Mouse (Mus musculus) cerebellum, postnatal 4 days (tissue): Measurements from ENCODE around the gene Vamp2.

Source experiments
- DNase-seq, 2 experiments: peaks; one replicate each; pipeline ENCODE4 v3.0.0; 2022; ENCODE audit warnings: low spot score in 2 of 2, mixed read lengths in 1 of 2

Vamp2 gene

DNA sequence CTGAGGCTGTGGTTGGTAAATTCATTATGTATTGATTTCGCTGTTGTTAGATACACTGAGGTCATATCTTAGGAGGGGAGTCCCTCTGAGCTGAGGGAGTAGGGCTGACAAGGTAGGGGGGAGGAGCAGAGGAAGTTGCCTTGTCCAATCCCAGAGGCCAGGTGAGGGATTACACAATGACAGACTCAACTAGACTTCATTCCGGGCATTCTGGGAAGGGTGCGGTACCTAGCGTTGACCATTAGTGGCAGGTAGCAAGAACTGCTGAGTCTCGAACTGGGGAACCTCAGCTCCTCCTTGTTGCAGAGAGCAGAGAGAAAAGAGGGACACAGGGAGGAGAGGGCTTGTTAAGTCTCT is 45.3 kb downstream of the Vamp2 start:
- DNase-seq, result no peak

DNA sequence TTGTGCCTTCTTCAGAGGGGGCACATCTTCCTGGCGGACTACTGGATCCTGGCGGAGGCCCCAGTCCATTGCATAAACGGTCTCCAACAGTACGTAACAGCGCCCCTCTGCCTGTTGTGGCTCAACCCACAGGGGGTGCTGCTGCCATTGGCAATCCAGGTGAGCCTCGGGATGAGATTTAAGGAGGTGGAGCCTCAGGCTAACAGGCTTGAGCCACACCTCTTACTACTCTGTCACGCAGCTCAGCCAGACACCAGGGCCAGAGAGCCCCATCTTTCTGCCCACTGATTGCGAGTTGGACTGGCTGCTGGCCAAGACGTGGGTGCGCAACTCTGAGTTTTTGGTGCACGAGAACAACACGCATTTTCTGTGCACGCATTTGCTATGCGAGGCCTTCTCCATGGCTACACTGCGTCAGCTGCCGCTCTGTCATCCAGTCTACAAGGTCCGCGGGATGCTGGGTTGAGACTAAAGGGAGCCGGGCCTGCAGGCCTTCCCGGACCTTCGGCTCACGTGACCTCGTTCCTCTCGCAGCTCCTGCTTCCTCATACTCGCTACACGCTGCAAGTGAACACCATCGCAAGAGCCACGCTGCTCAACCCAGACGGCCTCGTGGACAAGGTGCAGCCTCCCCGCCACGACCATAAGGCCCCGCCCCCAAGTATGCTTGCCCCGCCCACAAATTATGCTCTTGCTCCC is 45.8 kb downstream of the Vamp2 start:
- peak in 1 of 2 experiments; percentile 40 for DNase-seq

DNA sequence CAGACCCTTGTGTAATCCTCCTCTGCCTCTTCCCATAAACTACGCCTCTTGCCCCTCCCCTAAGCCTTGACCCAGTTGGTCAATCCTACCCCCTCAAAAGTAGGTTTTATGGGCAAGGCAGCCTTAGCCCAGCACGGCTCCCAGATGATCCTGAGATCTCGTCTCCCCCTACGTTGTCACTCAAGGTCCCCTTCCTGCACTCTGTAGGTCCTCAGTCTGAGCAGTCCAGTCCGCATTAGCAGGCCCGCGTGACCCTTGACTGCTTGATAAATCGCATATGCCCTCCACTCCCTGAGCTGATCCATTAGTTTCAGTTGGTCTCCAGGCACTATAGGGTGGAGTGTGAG is 46.3 kb downstream of the Vamp2 start:
- no peak for DNase-seq

DNA sequence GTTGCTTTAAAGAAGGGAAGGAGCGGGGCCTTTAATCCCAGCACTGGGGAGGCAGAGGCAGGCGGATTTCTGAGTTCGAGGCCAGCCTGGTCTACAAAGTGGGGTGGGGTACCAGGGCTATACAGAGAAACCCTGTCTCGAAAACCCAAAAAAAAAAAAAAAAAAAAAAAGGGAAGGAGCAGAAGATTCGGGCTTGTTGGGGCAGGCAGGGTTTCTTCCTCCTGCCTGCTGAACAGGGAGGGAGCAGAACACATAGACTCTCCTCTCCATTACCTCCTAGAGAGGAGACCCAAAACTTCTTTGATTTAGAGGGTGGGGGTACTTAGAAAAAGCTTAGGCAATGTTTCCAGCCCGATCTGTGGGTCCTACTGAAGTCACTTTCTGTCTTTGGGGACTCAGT is 47.1 kb downstream of the Vamp2 start:
- no peak for DNase-seq
